Mouse (Mus musculus) urinary bladder, adult 2 months (tissue): ENCODE results near the gene Btbd35f24. TPM values are rescaled to one million over a fixed set of nuclear protein-coding genes. Genes with fewer than 3 reads are reported as not detected.
"Not testable (repeated sequence)": the region's sequence is repeated elsewhere in the genome, so short reads cannot be mapped to it uniquely, and the experiment has no call there.

Source experiments
- DNase-seq: peaks from one replicate; pipeline ENCODE4 v3.0.0; 2022; ENCODE audit warnings: low spot score
- polyA plus RNA-seq: library from polyadenylated mRNA; depleted of rRNA; stranded (reverse); fragments of >200 nt; gene quantifications from 2 replicates; pipeline ENCODE4 v1.2.3, GENCODE M21; 2012; rRNA removed

The Btbd35f24 gene
- not detected in 2 replicates for polyA plus RNA-seq

DNA sequence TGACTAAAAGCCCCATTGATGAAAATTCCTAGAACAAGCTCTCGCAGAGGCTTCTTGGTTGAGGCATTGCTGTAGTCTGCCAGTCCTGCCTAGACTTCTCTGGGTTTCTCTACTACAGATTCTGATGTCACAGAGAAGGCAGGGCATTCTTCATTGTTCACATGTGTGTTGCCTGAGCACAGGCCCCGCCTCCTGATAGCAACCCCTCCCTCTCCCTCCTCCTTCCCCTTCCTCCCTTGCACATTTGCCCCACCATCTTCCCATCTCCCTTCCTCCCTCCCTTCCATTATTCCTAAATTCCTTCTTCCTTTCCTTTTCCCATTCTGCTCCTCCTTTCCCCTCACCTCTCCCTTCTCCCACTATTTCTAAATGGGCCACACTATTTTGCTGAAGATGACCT lies at the start of gene Btbd35f24:
Gene Btbd35f24 (minus strand): TSS at position 101 of the 400 bp plus-strand sequence.
- not testable (repeated sequence) for DNase-seq

Other genes with a start within 250 kb of the Btbd35f24 start
- not detected in 2 replicates for gene Btbd35f23, start 119.0 kb downstream of the Btbd35f24 start, polyA plus RNA-seq
- gene Btbd35f11, start 247.9 kb upstream of the Btbd35f24 start, polyA plus RNA-seq: not detected in 2 replicates